Mouse (Mus musculus) cerebellum, adult 2 months (tissue): ENCODE measurements around the gene Tnf.

Experiments used
- CTCF ChIP-seq: fragments of 200-500 bp; IDR thresholded peaks from 2 replicates; pipeline ENCODE4 v1.5.1; 2011; ENCODE audit warnings: low read depth, mild to moderate bottlenecking, control low read depth, low read length, moderate library complexity, borderline replicate concordance; ENCODE audit not compliant: insufficient read depth
- POLR2A ChIP-seq: fragments of 200-500 bp; IDR thresholded peaks from 2 replicates; pipeline ENCODE4 v1.6.1; 2011; ENCODE audit warnings: low read length, control low read depth, borderline replicate concordance; ENCODE audit not compliant: insufficient read depth

DNA sequence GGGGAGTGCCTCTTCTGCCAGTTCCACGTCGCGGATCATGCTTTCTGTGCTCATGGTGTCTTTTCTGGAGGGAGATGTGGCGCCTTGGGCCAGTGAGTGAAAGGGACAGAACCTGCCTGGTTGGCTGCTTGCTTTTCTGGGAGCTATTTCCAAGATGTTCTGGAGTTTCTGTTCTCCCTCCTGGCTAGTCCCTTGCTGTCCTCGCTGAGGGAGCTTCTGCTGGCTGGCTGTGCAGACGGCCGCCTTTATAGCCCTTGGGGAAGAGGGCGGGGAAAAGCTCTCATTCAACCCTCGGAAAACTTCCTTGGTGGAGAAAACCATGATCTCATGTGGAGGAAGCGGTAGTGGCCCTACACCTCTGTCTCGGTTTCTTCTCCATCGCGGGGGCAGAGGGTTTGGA lies at the start of gene Tnf:
- TF ChIP-seq CTCF = no peak
- no peak for TF ChIP-seq POLR2A
